Mouse (Mus musculus): ENCODE measurements around the gene Rinl.

Rinl gene

GRCm38 (mm10) chr7:28809401-28810089 is 20.8 kb downstream of the Rinl start:
- under 1% methylated on average over 35 of the region's 35 CpGs for WGBS

- WGBS, result under 1% methylated on average over 70 of the region's 70 CpGs
Observed at GRCm38 (mm10) chr7:28810107-28811066, 21.6 kb downstream of the Rinl start.

DNA sequence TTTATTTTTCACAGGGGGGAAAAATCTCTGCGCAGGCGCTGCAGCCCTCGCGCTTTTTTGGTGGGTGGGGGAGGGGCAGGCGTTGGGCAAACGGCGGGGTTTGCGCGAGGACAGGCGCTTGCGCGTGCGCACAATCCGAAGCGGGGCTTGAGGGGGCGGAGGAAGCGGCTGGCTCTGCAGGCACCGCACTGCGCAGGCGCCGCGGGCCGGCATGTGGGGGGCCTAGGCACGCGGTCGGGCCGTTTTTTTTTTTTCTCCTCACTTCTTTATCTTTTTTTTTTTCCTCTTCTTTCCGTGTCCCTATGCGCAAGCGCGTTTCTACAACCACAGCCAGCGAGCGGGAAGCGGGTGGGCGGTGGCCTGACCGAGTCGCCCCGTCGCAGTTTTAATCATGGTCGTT is 22.5 kb downstream of the Rinl start:
- under 1% methylated on average over 40 of the region's 40 CpGs for WGBS

DNA sequence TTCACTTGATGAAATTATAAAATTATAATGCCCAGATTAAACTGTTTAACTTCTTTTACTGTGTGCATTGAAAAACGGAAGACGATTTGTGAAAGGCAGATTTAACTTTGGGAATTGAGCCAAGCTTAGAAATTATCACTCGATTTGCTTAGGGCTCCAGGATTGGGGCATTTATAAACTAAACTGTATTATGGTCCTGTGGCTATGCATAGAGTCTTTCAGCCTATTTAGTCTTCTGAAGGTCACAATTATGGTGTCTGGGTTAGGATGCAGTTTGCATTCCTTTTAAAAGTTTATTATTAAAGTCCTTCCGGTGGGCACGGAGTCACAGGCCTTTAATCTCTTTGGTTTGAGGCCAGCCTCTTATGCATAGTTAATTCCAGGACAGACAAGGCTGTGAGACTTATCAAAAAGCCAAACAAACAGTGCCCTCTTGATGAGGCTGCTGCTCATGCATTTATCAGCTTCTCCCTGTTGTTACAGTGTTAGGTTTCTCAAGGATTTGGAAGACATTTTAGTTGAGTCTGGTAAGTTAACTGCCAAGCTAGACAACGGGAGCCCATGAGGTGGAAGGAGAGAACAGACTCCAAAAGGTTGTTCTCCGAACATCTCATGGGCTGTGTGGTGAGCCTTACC is 23.0 kb downstream of the Rinl start:
- 2% methylated on average over 7 of the region's 7 CpGs for WGBS

- WGBS, result 14% methylated on average over 4 of the region's 4 CpGs
Observed at GRCm38 (mm10) chr7:28812436-28812835, 23.7 kb downstream of the Rinl start.

DNA sequence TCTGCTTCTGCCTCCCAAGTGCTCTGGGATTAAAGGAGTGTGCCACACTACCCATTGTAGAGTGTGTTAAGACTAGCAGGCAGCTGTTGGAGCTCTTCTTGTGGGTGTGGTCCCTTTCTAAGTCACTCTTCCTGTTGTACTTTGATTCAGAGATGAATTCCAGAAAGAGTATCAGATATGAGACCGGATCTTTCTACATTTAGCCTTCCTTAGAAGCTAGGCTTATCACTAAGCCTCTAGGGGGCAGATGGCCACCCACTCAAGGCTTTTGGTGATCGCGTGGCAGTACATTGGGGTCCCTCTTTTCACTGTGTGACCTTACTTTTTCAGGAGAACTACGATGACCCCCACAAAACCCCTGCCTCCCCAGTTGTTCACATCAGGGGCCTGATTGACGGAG is 24.2 kb downstream of the Rinl start:
- 32% methylated on average over 5 of the region's 5 CpGs for WGBS

DNA sequence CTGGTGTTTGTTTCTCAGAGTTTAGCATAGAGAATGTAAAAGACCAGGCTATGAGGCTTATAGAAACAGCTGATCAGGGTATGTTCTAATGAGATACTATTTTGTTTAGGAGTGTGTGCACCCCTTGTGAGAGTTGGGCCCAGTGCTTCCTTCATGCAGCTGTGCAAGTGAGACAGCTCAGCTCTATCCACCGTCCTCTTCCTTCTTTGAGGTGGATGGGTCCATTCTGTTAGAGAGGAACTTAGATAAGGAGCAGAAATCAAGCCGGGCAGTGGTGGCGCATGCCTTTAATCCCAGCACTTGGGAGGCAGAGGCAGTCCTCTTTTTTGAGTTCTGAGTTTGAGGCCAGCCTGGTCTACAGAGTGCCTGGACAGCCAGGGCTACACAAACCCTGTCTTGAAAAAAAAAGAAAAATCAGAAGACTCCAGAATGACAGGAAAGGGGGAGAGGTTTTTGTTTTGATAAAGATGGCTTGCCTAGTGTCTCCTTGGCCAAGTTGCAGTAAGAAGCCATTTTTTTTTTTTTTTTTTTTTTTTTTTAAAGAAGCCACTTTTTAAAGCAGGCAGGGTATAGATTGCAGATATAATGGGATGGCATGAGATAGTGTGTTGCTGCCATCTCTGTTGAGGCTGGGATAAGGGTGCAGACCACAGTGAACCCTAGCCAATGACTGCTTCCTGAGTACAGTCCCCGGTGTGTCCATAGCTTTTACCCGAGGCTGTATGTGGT is 25.7 kb downstream of the Rinl start:
- WGBS, result 71% methylated on average over 5 of the region's 5 CpGs

- WGBS, result 75% methylated on average over 9 of the region's 9 CpGs
Observed at GRCm38 (mm10) chr7:28815230-28815629, 26.5 kb downstream of the Rinl start.

DNA sequence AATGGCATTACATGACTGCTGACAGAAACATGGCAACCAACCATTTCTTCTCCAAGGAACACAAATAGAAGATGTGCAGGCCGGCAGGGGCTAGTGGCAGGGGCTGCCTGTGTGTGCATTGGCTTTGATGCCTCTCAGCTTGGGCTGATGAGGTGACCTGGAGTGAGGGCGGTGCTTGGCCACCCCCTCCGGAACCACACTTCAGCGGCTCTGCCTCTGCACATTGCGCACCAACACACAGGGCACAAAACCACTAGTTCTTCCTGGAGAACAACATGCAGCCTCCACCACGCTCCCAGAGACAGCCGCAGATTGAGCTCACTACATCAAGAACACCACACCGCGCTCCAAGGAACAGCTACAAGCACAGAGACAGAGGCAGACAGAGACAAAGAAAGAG is 27.4 kb downstream of the Rinl start:
- WGBS, result 47% methylated on average over 9 of the region's 9 CpGs

DNA sequence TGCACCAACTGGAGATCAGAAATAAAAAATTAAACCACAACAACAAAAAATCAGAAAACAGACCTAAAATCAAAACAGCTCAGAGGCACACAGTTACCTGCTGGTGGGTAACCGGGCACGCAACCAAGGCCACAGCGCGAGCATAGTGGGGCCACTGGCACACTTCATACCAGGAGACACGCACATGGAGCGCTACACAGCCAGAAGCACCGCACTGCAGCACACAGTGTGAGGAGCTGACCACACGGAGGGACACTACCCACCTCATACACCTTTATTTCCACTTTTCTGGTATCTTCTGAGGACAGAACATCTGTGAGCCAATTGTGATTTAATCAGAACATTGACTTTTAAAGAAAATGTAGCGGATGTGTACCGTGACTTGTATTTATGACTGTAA is 28.2 kb downstream of the Rinl start:
- 76% methylated on average over 10 of the region's 10 CpGs for WGBS

DNA sequence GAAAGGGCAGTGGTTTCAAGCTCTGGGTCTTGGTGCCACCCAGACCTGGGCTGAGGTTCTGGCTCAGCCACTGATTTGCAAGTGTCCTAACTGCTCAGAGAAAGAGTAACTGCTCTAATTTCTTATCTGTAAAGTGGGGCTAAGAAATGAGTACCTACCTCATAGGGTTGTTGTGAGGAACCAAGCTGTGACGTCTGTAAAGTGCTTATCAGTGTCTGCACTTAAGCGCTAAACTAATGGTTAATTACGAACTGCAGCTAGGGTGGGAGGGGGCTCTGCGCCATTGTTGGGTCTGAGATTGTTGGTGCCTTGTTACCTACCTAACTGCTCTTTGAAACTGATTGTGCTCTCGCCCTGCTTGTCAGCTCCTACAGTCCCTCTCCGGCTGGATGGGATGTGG is 28.8 kb downstream of the Rinl start:
- 55% methylated on average over 6 of the region's 6 CpGs for WGBS

GRCm38 (mm10) chr7:28817957-28818356 is 29.2 kb downstream of the Rinl start:
- WGBS, result 60% methylated on average over 4 of the region's 4 CpGs

DNA sequence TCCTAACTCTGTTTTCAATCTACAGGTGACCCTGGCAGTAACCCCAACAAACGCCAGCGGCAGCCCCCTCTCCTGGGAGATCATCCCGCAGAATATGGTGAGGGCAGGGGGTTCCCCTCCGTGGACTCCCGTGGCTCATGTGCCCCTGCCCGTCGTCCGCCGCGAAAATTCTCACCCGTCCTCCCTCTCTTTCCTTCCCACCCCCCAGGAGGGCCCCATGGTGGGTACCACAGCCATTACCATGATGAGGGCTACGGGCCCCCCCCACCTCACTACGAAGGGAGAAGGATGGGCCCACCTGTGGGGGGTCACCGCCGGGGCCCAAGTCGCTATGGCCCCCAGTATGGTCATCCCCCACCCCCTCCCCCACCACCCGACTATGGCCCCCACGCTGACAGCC is 29.7 kb downstream of the Rinl start:
- 74% methylated on average over 18 of the region's 18 CpGs for WGBS

GRCm38 (mm10) chr7:28818861-28819452 is 30.2 kb downstream of the Rinl start:
- WGBS, result 78% methylated on average over 4 of the region's 4 CpGs

GRCm38 (mm10) chr7:28819571-28819970 is 30.8 kb downstream of the Rinl start:
- WGBS, result 57% methylated on average over 4 of the region's 4 CpGs

GRCm38 (mm10) chr7:28820358-28821260 is 31.8 kb downstream of the Rinl start:
- WGBS, result 23% methylated on average over 12 of the region's 12 CpGs

- WGBS, result 37% methylated on average over 10 of the region's 10 CpGs
Observed at GRCm38 (mm10) chr7:28821261-28821831, 32.6 kb downstream of the Rinl start.

- WGBS, result 24% methylated on average over 1 of the region's 1 CpGs
Observed at GRCm38 (mm10) chr7:28822556-28822955, 33.8 kb downstream of the Rinl start.

- WGBS, result 50% methylated on average over 10 of the region's 10 CpGs
Observed at GRCm38 (mm10) chr7:28822993-28823903, 34.5 kb downstream of the Rinl start.
